Mouse (Mus musculus) liver, embryonic 11.5 days (tissue): Measurements from ENCODE around the gene Fam53a. TPM values are rescaled to one million over a fixed set of nuclear protein-coding genes. Genes with fewer than 3 reads are reported as not detected.

Source experiments
- ATAC-seq: fragments of 200-750 bp; cut with Nextera tagmentation; replicated peaks from 2 replicates; pipeline ENCODE4 v1.8.0; 2017; ENCODE audit warnings: moderate number of reproducible peaks, mild to moderate bottlenecking, moderate TSS enrichment, moderate library complexity; ENCODE audit not compliant: low FRiP score
- DNase-seq: peaks from one replicate; pipeline ENCODE4 v3.0.0-alpha.2; 2017; ENCODE audit warnings: low spot score
- H3K27ac ChIP-seq: fragments of 300-500 bp; sonication (generic); 2 replicates; pipeline ENCODE4 v1.5.1; 2014; ENCODE audit warnings: mild to moderate bottlenecking, low read depth, low read length, control low read depth
- H3K27me3 ChIP-seq: fragments of 300-500 bp; sonication (generic); replicated peaks from 2 replicates; pipeline ENCODE4 v1.6.1; 2014; ENCODE audit warnings: low read length, mixed read lengths; ENCODE audit not compliant: control insufficient read depth, insufficient read depth
- H3K36me3 ChIP-seq: fragments of 300-500 bp; sonication (generic); 2 replicates; pipeline ENCODE4 v1.6.1; 2014; ENCODE audit warnings: mild to moderate bottlenecking, low read length, moderate library complexity, mixed read lengths; ENCODE audit not compliant: control insufficient read depth, insufficient read depth
- H3K4me1 ChIP-seq: fragments of 300-500 bp; sonication (generic); replicated peaks from 2 replicates; pipeline ENCODE4 v1.6.1; 2014; ENCODE audit warnings: low read length, mixed read lengths; ENCODE audit not compliant: control insufficient read depth, insufficient read depth
- H3K4me2 ChIP-seq: fragments of 300-500 bp; sonication (generic); 2 replicates; pipeline ENCODE4 v1.6.1; 2014; ENCODE audit warnings: mild to moderate bottlenecking, control low read depth, moderate library complexity
- H3K4me3 ChIP-seq: fragments of 300-500 bp; sonication (generic); 2 replicates; pipeline ENCODE4 v1.5.1; 2014; ENCODE audit warnings: low read depth, low read length, control low read depth
- H3K9ac ChIP-seq: fragments of 300-500 bp; sonication (generic); 2 replicates; pipeline ENCODE4 v1.6.1; 2014; ENCODE audit warnings: low read depth, low read length, control low read depth
- H3K9me3 ChIP-seq: fragments of 300-500 bp; sonication (generic); 2 replicates; pipeline ENCODE4 v1.6.1; 2016; ENCODE audit warnings: low read length, inconsistent platforms, mixed read lengths; ENCODE audit not compliant: control insufficient read depth
- whole genome bisulfite sequencing: fragments of 180-500 bp; shearing (Covaris S2); extraction: QIAGEN DNeasy Blood & Tissue Kit; methylation state at CpG from one replicate; pipeline ENCODE4 v1.1.7; 2014; 5-methylcytosine and 5-hydroxymethylcytosine counted together
- polyA plus RNA-seq: library from polyadenylated mRNA; unstranded; fragments of >200 nt; fragmentation: Nextera tagmentation; extraction: Ambion mirVana; gene quantifications from 2 replicates; pipeline ENCODE4 v1.2.1, GENCODE M21; 2014

The Fam53a gene
- polyA plus RNA-seq, 1 experiment from 2014 or later = 62.5 TPM

DNA sequence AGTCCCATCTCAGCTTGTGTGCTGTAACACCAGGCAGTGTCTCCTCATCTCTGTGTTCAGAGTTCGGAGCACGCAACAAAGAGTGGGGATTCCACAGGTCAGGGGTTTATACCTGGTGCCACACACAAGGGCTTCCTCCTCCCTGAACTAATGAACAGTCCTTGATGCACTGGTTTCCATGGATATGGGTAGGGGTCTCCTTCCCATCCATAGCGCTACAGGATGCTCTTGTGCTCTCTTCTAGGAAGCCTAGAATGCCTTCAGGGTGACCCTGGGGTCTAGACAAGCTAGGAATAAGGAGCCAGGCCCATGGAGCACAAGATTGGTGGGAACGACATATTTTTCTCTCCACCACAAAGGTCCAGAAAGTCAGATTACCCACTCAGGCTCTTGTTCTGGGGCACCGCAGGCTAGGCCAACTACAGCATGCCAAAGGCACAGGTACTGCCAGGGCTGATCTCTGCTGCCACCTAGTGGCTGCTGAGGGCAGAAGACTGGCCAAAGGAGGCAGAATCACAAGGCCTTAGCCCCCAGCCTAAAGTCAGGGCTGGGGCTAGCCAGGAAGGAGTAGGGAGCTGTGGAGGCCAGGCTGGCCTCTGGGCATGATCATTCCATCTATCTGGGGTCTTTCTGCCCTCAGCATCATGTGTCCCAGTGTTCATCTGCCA is 40.1 kb downstream of the Fam53a start:
- no peak for ATAC-seq
- peak; percentile 49 for DNase-seq
- 66% methylated on average over 5 of the region's 5 CpGs for WGBS
- Histone ChIP-seq H3K27me3 (no peaks in the 10 kb centered on the region), H3K36me3 (no peaks in the 10 kb centered on the region), H3K9me3 (no peaks in the 10 kb centered on the region), H3K4me3 (no peak overlapping the region), H3K9ac (no peak overlapping the region), H3K4me2 (no peak overlapping the region), H3K4me1 (no peaks in the 10 kb centered on the region), H3K27ac (no peak overlapping the region)

DNA sequence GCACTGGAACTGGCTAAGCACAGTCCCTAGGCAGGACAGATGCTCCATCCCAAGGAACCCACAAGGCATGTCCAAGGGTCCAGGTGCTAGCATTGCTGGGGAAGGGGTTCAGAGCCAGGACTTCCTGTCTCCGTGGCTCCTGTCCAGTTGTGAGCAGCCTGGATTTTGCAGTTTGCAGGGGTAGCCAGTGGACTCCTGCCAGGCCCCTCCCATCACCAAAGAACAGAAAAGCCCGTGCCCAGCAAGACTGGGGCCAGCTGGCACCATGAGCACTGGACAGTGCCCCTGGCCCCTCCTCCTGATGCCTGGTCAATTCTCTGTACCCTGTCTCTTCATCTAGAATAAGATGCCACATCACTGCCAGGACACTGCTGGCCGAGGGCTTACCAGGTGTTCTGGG is 41.4 kb downstream of the Fam53a start:
- WGBS = 64% methylated on average over 3 of the region's 3 CpGs
- Histone ChIP-seq H3K4me3 (no peak overlapping the region), H3K27ac (no peak overlapping the region), H3K9me3 (no peaks in the 10 kb centered on the region), H3K4me1 (no peaks in the 10 kb centered on the region), H3K36me3 (no peaks in the 10 kb centered on the region), H3K9ac (no peak overlapping the region), H3K27me3 (no peaks in the 10 kb centered on the region), H3K4me2 (no peak overlapping the region)
- ATAC-seq (no peak), DNase-seq (no peak)

DNA sequence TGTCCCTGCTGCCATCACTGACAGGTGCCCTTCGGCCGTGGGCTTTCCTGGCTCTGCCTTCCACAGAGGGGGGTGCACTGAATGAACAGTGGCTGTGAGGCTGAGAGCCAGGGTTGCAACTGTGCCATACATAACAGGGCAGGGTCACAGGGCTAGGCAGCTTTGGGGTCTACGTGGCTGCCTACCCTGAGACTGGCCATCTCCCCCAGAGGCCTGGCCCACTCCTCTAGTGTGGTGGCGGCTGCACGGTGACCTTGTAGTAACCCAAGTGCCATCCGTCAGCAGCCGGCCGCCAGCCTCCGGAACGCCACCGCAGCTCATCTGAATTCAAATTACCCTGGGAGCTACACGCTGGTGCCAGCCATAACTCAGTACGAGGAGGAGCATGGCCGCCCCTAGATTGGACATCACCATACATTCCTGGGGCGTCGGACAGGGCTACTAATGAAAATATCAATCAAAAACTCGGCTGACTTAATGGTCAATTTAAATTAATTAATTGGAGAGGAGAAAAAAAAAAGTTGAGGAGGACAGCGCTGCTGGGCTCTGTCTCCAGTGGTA is 41.9 kb downstream of the Fam53a start:
- 80% methylated on average over 18 of the region's 18 CpGs for WGBS
- Histone ChIP-seq H3K4me3 (no peak overlapping the region), H3K4me2 (no peak overlapping the region), H3K9me3 (no peaks in the 10 kb centered on the region), H3K9ac (no peak overlapping the region), H3K27me3 (no peaks in the 10 kb centered on the region), H3K27ac (no peak overlapping the region), H3K36me3 (no peaks in the 10 kb centered on the region), H3K4me1 (no peaks in the 10 kb centered on the region)
- DNase-seq (no peak), ATAC-seq (no peak)

DNA sequence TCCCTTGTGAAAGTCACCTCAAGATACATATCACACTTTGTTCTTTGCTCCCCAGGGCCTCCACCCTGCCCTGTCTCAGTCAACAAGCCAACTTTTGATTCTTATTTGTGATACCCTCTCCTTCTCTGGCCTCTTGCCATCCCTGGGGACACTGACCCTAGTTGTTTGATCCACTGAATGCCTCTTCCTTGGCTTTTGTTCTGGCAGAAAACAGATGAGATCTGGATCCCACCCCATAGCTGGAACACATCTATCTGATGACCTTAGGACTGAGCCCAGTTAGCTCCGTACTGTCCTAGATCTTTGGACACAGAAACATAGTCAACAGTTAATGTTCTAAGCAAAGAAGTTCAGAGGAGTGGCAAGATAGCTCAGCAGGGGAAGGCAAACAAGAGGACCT is 49.1 kb downstream of the Fam53a start:
- DNase-seq (no peak), ATAC-seq (no peak)
- H3K9me3 ChIP-seq = no peaks in the 10 kb centered on the region
- H3K9ac ChIP-seq = no peak overlapping the region
- H3K27me3 ChIP-seq = no peaks in the 10 kb centered on the region
- H3K4me3 ChIP-seq = no peak overlapping the region
- H3K4me1 ChIP-seq = no peaks in the 10 kb centered on the region
- no peak overlapping the region for H3K4me2 ChIP-seq
- no peaks in the 10 kb centered on the region for H3K36me3 ChIP-seq
- WGBS = 65% methylated on average over 1 of the region's 1 CpGs
- no peak overlapping the region for H3K27ac ChIP-seq

DNA sequence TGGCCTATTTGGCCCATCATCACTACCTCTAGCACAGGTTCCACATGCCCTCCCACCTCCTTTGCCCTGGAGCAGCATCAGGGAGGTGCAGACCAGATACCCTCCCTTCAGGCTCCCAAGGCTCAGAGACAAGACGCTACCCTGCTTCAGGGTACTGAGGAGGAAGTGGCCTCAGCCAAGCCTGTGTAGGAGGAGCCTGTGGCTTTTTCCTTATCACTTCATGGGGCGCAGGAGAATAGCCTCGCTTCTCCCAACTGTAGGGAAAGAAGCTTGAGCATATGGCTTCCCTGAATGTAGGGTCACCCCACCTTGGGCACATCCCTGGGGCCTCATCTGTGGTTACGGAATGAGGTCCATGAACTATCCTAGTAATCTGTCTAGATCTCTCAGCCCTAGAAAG is 55.2 kb downstream of the Fam53a start:
- 45% methylated on average over 4 of the region's 4 CpGs for WGBS
- no peak overlapping the region for H3K27ac ChIP-seq
- no peaks in the 10 kb centered on the region; the same call in 1 of the 2 replicates for H3K4me1 ChIP-seq
- no peaks in the 10 kb centered on the region for H3K27me3 ChIP-seq
- no peak overlapping the region for H3K4me3 ChIP-seq
- no peaks in the 10 kb centered on the region for H3K36me3 ChIP-seq
- no peak overlapping the region for H3K4me2 ChIP-seq
- H3K9ac ChIP-seq = no peak overlapping the region
- ATAC-seq = no peak
- no peaks in the 10 kb centered on the region for H3K9me3 ChIP-seq
- no peak for DNase-seq

DNA sequence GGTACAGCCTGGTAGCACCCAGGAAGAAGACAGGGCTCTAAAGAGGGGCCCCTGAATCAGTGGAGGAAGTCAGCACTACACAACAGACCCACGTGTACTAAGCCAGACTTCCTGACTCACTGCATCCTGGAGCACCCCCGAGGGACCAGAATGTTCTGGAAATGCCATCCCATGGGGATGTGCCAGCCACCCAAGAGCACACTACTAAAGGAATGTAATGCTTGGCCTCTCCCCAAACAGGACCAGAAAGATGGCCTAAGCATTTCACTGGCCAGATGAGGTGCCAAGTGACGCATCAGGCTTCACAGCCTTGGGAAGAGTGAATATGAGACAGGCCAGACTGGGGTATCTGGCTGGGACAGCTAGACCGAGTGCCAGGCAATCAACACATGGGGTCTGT is 63.5 kb downstream of the Fam53a start:
- no peak for DNase-seq
- Histone ChIP-seq H3K36me3 (no peaks in the 10 kb centered on the region), H3K4me2 (no peak overlapping the region), H3K27ac (no peak overlapping the region), H3K27me3 (no peaks in the 10 kb centered on the region), H3K4me1 (no peaks in the 10 kb centered on the region), H3K9ac (no peak overlapping the region), H3K4me3 (no peak overlapping the region), H3K9me3 (no peaks in the 10 kb centered on the region)
- no peak for ATAC-seq
- 71% methylated on average over 4 of the region's 4 CpGs for WGBS

DNA sequence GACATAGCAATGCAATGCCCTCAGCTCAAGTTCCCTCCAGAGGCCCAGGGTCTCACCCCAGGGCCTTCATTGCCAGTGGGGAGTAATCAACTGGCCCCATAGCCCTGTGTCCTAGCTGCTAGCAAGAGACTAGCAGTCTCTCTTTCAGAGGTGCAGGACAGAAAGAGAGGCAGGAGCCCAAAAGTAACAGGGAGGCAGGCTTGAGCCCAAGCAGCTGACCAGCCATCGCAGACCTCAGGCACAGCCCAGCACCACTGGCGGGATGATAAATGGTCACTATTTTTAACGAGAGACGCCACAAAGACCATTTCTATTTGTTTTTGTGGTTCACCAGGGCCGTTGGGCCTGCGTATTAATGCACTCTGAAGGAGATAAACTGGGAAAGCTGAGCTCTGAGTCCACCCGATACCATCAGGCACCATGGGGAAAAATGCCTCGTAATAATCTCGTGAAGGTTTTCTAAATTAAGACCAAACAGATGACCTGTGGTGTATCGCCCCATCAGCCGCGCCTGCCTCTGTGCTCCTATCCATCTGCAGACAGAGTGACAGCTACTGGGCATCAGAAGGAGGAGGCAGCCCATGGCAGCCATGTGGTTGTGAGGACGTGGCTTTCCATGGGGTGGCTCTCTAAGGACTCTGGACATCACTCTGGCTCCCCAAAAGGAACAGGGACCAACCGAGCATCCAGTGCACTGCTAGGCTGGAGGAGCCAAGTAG is 73.0 kb downstream of the Fam53a start:
- WGBS = 69% methylated on average over 14 of the region's 14 CpGs

More for the DNA sequence above, 73.0 kb downstream of the Fam53a start:
- H3K27ac ChIP-seq = no peak overlapping the region
- H3K27me3 ChIP-seq = peaks cover 2% of the 10 kb centered on the region; the same call in 1 of the 2 replicates
- H3K9me3 ChIP-seq = no peaks in the 10 kb centered on the region
- no peaks in the 10 kb centered on the region for H3K4me1 ChIP-seq
- no peak overlapping the region for H3K4me2 ChIP-seq
- no peak for DNase-seq
- no peak overlapping the region for H3K4me3 ChIP-seq
- H3K36me3 ChIP-seq = no peaks in the 10 kb centered on the region
- ATAC-seq = no peak
- no peak overlapping the region for H3K9ac ChIP-seq
